Mouse (Mus musculus): ENCODE measurements around the gene Ubl4b. TPM values are rescaled to one million over a fixed set of nuclear protein-coding genes. Genes with fewer than 3 reads are reported as not detected.
A peak's percentile ranks its signal among the peaks of the same experiment; 100 is the strongest.

Ubl4b gene
- not detected for total RNA-seq (2021)
- long read RNA-seq, experiment 1, result 0 reads
- long read RNA-seq, experiment 2, result 0 reads

- DNase-seq (ENCODE audit: low spot score in 2 of 2), result no peak
Measured at GRCm38 (mm10) chr3:107554842-107555241, at the start of gene Ubl4b. Ubl4b (minus strand) TSS chr3:107555073.

GRCm38 (mm10) chr3:107600127-107600526 lies 45.3 kb upstream of the Ubl4b start:
- DNase-seq (ENCODE audit: low spot score in 2 of 2), result no peak

- no peak for DNase-seq (ENCODE audit: low spot score in 2 of 2)
Measured at GRCm38 (mm10) chr3:107597586-107598389, 42.9 kb upstream of the Ubl4b start.

GRCm38 (mm10) chr3:107597134-107597533 lies 42.3 kb upstream of the Ubl4b start:
- no peak for DNase-seq (ENCODE audit: low spot score in 2 of 2)

- no peak for DNase-seq (ENCODE audit: low spot score in 2 of 2)
Measured at GRCm38 (mm10) chr3:107596559-107596958, 41.7 kb upstream of the Ubl4b start.

- no peak for DNase-seq (ENCODE audit: low spot score in 2 of 2)
Measured at GRCm38 (mm10) chr3:107595938-107596461, 41.1 kb upstream of the Ubl4b start.

GRCm38 (mm10) chr3:107595264-107595937 lies 40.5 kb upstream of the Ubl4b start:
- no peak for DNase-seq (ENCODE audit: low spot score in 2 of 2)

- DNase-seq (ENCODE audit: low spot score in 2 of 2), result no peak
Measured at GRCm38 (mm10) chr3:107594662-107595263, 39.9 kb upstream of the Ubl4b start, which contains the start of gene Alx3. Alx3 (plus strand) TSS chr3:107595031.

- no peak for DNase-seq (ENCODE audit: low spot score in 2 of 2)
Measured at GRCm38 (mm10) chr3:107593632-107594031, 38.8 kb upstream of the Ubl4b start.

- DNase-seq (ENCODE audit: low spot score in 2 of 2), result no peak
Measured at GRCm38 (mm10) chr3:107591612-107592011, 36.7 kb upstream of the Ubl4b start.

- no peak for DNase-seq (ENCODE audit: low spot score in 2 of 2)
Measured at GRCm38 (mm10) chr3:107586504-107586903, 31.6 kb upstream of the Ubl4b start.

- DNase-seq (ENCODE audit: low spot score in 2 of 2), result no peak
Measured at GRCm38 (mm10) chr3:107583893-107584292, 29.0 kb upstream of the Ubl4b start.

- no peak for DNase-seq (ENCODE audit: low spot score in 2 of 2)
Measured at GRCm38 (mm10) chr3:107582875-107583767, 28.2 kb upstream of the Ubl4b start.

- DNase-seq (ENCODE audit: low spot score in 2 of 2), result no peak
Measured at GRCm38 (mm10) chr3:107582130-107582874, 27.4 kb upstream of the Ubl4b start.

GRCm38 (mm10) chr3:107581103-107582010 lies 26.5 kb upstream of the Ubl4b start:
- DNase-seq (ENCODE audit: low spot score in 2 of 2), result no peak

GRCm38 (mm10) chr3:107579466-107579865 lies 24.6 kb upstream of the Ubl4b start:
- peak; percentile 52 to 75 for DNase-seq (ENCODE audit: low spot score in 2 of 2)

- DNase-seq (ENCODE audit: low spot score in 2 of 2), result no peak
Measured at GRCm38 (mm10) chr3:107577810-107578390, 23.0 kb upstream of the Ubl4b start.

GRCm38 (mm10) chr3:107576807-107577206 lies 21.9 kb upstream of the Ubl4b start:
- DNase-seq (ENCODE audit: low spot score in 2 of 2), result no peak

All from layer of hippocampus, postnatal 14 days (tissue).